Mouse (Mus musculus): ENCODE results near the gene Defb5.
"Not testable (repeated sequence)": the region's sequence is repeated elsewhere in the genome, so short reads cannot be mapped to it uniquely, and the experiment has no call there.

Defb5 gene

GRCm38 (mm10) chr8:19247280-19247679 is at the start of gene Defb5:
Gene Defb5, plus strand, starts transcription at chr8:19247580.
- no peak for DNase-seq

GRCm38 (mm10) chr8:19225161-19225560 is 22.2 kb upstream of the Defb5 start, which contains the start of gene Defb6:
Gene Defb6, plus strand, starts transcription at chr8:19225478.
- no peak for DNase-seq

- DNase-seq: no peak
Observed at GRCm38 (mm10) chr8:19238101-19238500, 9.3 kb upstream of the Defb5 start.

- no peak for DNase-seq
Observed at GRCm38 (mm10) chr8:19239616-19240015, 7.8 kb upstream of the Defb5 start, which contains the start of gene Defb46. Gene Defb46, plus strand, starts transcription at chr8:19239916.

- no peak for DNase-seq
Observed at GRCm38 (mm10) chr8:19258136-19258535, 10.8 kb downstream of the Defb5 start.

GRCm38 (mm10) chr8:19259667-19260066 is 12.3 kb downstream of the Defb5 start:
- no peak for DNase-seq

GRCm38 (mm10) chr8:19293060-19293459 is 45.7 kb downstream of the Defb5 start, which contains the start of gene Defb3:
Gene Defb3, plus strand, starts transcription at chr8:19293360.
- not testable (repeated sequence) for DNase-seq

GRCm38 (mm10) chr8:19298361-19298760 is 51.0 kb downstream of the Defb5 start:
- DNase-seq: not testable (repeated sequence)
